Mouse (Mus musculus): ENCODE measurements around the gene Gm43064. TPM values are rescaled to one million over a fixed set of nuclear protein-coding genes. Genes with fewer than 3 reads are reported as not detected.
"Not testable (repeated sequence)": the region's sequence is repeated elsewhere in the genome, so short reads cannot be mapped to it uniquely, and the experiment has no call there.

The Gm43064 gene
- polyA plus RNA-seq, 1 experiment, result not detected

GRCm38 (mm10) chr3:103831146-103831545 is 21.8 kb downstream of the Gm43064 start:
- no peak overlapping the region for H3K4me3 ChIP-seq (ENCODE audit: insufficient read depth, low read length)
- peak overlapping the region; percentile 42; the same call in 1 of the 2 replicates for H3K27ac ChIP-seq (ENCODE audit: insufficient read depth, low read length)
- no peak for TF ChIP-seq CTCF (IDR thresholded peaks at IDR 0.05; ENCODE audit: borderline replicate concordance, insufficient read depth, low read length)
- no peak for TF ChIP-seq POLR2A (IDR thresholded peaks at IDR 0.05; ENCODE audit: low read depth, low read length)
- peaks cover 12% of the 10 kb centered on the region for H3K4me1 ChIP-seq (ENCODE audit: control insufficient read depth, insufficient read depth, low read length)

- H3K27ac ChIP-seq (ENCODE audit: insufficient read depth, low read length), result no peak within 1 kb of the TSS; the same call in 1 of the 2 replicates
- H3K4me1 ChIP-seq (ENCODE audit: control insufficient read depth, insufficient read depth, low read length), result peaks cover 12% of the 10 kb centered on the region
- H3K4me3 ChIP-seq (ENCODE audit: insufficient read depth, low read length), result no peak within 1 kb of the TSS
- no peak for TF ChIP-seq POLR2A (IDR thresholded peaks at IDR 0.05; ENCODE audit: low read depth, low read length)
- TF ChIP-seq CTCF (IDR thresholded peaks at IDR 0.05; ENCODE audit: borderline replicate concordance, insufficient read depth, low read length), result no peak
These were observed 23.1 kb downstream of the Gm43064 start, which contains the start of gene Bcl2l15 for GRCm38 (mm10) chr3:103832426-103832825. TSS of gene Bcl2l15 (plus strand) at chr3:103832601.

GRCm38 (mm10) chr3:103834001-103834400 is 24.6 kb downstream of the Gm43064 start:
- Histone ChIP-seq H3K27ac (ENCODE audit: insufficient read depth, low read length) (no peak overlapping the region), H3K4me3 (ENCODE audit: insufficient read depth, low read length) (no peak overlapping the region), H3K4me1 (ENCODE audit: control insufficient read depth, insufficient read depth, low read length) (peaks cover 12% of the 10 kb centered on the region)
- TF ChIP-seq POLR2A (IDR thresholded peaks at IDR 0.05; ENCODE audit: low read depth, low read length), result no peak
- no peak for TF ChIP-seq CTCF (IDR thresholded peaks at IDR 0.05; ENCODE audit: borderline replicate concordance, insufficient read depth, low read length)

DNA sequence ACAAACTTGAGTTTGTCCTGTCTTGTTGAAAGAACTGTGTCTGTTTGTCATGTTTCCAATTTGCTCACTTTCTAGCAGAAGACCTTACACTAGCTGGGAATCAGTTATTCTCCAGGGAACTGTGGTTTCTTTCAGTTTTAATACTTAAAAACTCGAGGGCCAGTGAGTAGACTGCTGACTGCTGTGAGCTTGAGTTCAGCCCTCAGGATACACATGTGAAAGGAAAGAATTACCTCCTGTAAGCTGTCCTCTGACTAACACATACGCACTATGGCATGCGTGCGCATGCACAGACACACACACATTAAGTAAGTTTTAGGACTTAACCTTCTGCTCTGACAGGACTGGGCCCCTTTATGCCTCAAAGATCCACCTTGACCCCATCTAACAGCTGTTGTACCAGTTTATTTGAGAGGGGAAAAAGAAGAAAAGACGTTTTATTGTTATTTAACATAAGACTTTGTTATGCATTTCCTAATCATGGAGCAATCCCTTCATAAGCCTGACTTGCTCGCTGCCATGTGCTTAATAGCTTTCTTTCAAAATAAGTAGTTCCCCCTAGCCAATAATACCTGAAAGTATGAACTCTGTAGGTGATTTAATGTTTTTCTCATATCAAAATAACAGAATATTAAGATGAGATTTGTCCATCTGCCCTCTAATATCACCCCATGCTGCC is 26.0 kb downstream of the Gm43064 start:
- TF ChIP-seq POLR2A (IDR thresholded peaks at IDR 0.05; ENCODE audit: low read depth, low read length) (no peak), CTCF (IDR thresholded peaks at IDR 0.05; ENCODE audit: borderline replicate concordance, insufficient read depth, low read length) (no peak)
- Histone ChIP-seq H3K4me3 (ENCODE audit: insufficient read depth, low read length) (no peak overlapping the region), H3K27ac (ENCODE audit: insufficient read depth, low read length) (no peak overlapping the region), H3K4me1 (ENCODE audit: control insufficient read depth, insufficient read depth, low read length) (peaks cover 9% of the 10 kb centered on the region)

DNA sequence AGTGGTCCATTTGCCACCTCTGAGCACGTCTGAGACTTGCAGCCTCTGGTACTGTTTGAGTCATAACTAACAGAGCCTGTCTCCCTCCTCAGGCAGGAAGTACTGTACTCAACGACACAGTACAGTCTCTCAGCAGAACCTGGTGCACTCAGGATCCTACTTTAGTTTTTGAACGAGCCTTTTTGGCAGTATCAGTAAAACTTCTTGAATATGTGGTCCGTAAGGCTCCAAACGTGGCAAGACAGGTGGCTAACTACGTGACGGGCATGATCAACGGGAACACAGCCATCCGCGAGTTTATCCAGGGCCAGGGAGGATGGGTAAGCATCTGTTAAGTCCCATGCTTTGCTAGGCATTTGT is 26.6 kb downstream of the Gm43064 start:
- Histone ChIP-seq H3K27ac (ENCODE audit: insufficient read depth, low read length) (no peak overlapping the region), H3K4me3 (ENCODE audit: insufficient read depth, low read length) (no peak overlapping the region), H3K4me1 (ENCODE audit: control insufficient read depth, insufficient read depth, low read length) (peaks cover 8% of the 10 kb centered on the region)
- TF ChIP-seq CTCF (IDR thresholded peaks at IDR 0.05; ENCODE audit: borderline replicate concordance, insufficient read depth, low read length) (no peak), POLR2A (IDR thresholded peaks at IDR 0.05; ENCODE audit: low read depth, low read length) (no peak)

- Histone ChIP-seq H3K4me1 (ENCODE audit: control insufficient read depth, insufficient read depth, low read length) (peaks cover 5% of the 10 kb centered on the region), H3K4me3 (ENCODE audit: insufficient read depth, low read length) (no peak overlapping the region), H3K27ac (ENCODE audit: insufficient read depth, low read length) (no peak overlapping the region)
- TF ChIP-seq CTCF (IDR thresholded peaks at IDR 0.05; ENCODE audit: borderline replicate concordance, insufficient read depth, low read length) (no peak), POLR2A (IDR thresholded peaks at IDR 0.05; ENCODE audit: low read depth, low read length) (no peak)
These were observed 27.1 kb downstream of the Gm43064 start for GRCm38 (mm10) chr3:103836453-103836852.

DNA sequence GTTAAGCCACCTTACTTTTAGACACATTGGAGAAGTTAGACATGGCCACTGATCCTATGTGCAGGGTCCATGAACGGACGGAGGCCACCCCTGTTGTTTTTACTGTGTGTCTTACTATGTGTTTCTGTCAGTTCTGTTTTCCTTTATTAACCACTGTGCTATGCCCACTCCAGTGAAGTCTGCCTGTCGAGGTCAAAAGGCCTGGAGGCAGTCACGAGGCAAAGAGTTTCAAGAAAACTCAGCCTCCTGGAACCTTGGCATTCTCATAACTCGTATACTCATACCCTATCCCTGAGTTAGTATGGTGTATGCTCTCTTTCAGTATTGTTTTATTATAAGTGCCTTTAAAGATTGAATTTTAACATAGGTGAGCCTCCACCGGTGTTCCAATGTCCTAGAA is 30.3 kb downstream of the Gm43064 start:
- H3K4me3 ChIP-seq (ENCODE audit: insufficient read depth, low read length), result no peak overlapping the region
- H3K4me1 ChIP-seq (ENCODE audit: control insufficient read depth, insufficient read depth, low read length), result no peaks in the 10 kb centered on the region
- H3K27ac ChIP-seq (ENCODE audit: insufficient read depth, low read length), result no peak overlapping the region
- TF ChIP-seq POLR2A (IDR thresholded peaks at IDR 0.05; ENCODE audit: low read depth, low read length) (no peak), CTCF (IDR thresholded peaks at IDR 0.05; ENCODE audit: borderline replicate concordance, insufficient read depth, low read length) (no peak)

- not testable (repeated sequence) for H3K4me1 ChIP-seq (ENCODE audit: control insufficient read depth, insufficient read depth, low read length); H3K27ac ChIP-seq (ENCODE audit: insufficient read depth, low read length); H3K4me3 ChIP-seq (ENCODE audit: insufficient read depth, low read length)
These were observed 30.8 kb downstream of the Gm43064 start for GRCm38 (mm10) chr3:103840195-103840594.

DNA sequence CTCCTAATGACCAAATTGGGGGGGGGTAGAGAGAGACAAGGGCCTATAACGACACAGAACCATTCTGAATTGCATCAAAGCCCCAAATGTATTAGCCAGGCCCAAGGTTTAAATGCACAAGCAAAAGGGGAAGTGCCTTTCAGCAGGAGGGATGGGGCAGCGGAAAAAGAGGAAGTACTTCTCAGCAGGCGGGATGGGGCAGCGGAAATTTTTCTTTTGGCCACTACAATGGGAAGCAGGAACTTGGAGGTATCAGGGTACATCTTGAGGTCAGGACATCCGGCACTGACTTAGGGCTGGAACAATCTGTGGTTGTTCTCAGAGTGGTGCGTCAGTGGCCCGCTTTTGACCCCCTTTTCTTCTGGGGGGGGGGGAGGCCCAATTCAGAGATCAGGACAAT is 31.6 kb downstream of the Gm43064 start:
- not testable (repeated sequence) for H3K4me3 ChIP-seq (ENCODE audit: insufficient read depth, low read length); H3K4me1 ChIP-seq (ENCODE audit: control insufficient read depth, insufficient read depth, low read length); H3K27ac ChIP-seq (ENCODE audit: insufficient read depth, low read length)

- Histone ChIP-seq H3K27ac (ENCODE audit: insufficient read depth, low read length) (no peak overlapping the region), H3K4me1 (ENCODE audit: control insufficient read depth, insufficient read depth, low read length) (no peaks in the 10 kb centered on the region), H3K4me3 (ENCODE audit: insufficient read depth, low read length) (no peak overlapping the region)
- TF ChIP-seq POLR2A (IDR thresholded peaks at IDR 0.05; ENCODE audit: low read depth, low read length) (no peak), CTCF (IDR thresholded peaks at IDR 0.05; ENCODE audit: borderline replicate concordance, insufficient read depth, low read length) (no peak)
These were observed 41.4 kb downstream of the Gm43064 start for GRCm38 (mm10) chr3:103850644-103851363.
